ENCODE assay signal across 23 mouse cellular contexts in genomic region chr3:90459727-90460126, GRCm38 (mm10). TPM values are rescaled to one million over a fixed set of nuclear protein-coding genes. Genes with fewer than 3 reads are reported as not detected.
"Had no signal": no experiment of that assay in that cellular context is flagged by ENCODE, and none has a peak within 500 bp of the region (broad histone marks: within the 10 kb centered on the region; RNA-seq: fewer than 3 reads in every experiment).

No protein-coding gene starts in this region.

- H3K4me2 ChIP-seq: heart, embryonic 12.5 days; hindbrain, embryonic 13.5 days; hindbrain, embryonic 15.5 days; kidney, embryonic 15.5 days; limb, embryonic 13.5 days; limb, embryonic 15.5 days; liver, embryonic 12.5 days had no signal

- H3K4me3 ChIP-seq: heart, embryonic 12.5 days; hindbrain, embryonic 13.5 days; hindbrain, embryonic 15.5 days; kidney, embryonic 15.5 days; limb, embryonic 13.5 days; limb, embryonic 15.5 days; liver, embryonic 12.5 days had no signal

- DNase-seq: gastrocnemius, postnatal 14 days; gastrocnemius, postnatal 36 days; heart, adult 18-20 months; heart, postnatal 10 days; heart, postnatal 36 days; kidney, adult 11 months; kidney, adult 9 months; kidney, postnatal 14 days; layer of hippocampus, adult 9-11 months; layer of hippocampus, postnatal 36 days; left cerebral cortex, postnatal 4 days had no signal

- H3K9me3 ChIP-seq: heart, embryonic 12.5 days; hindbrain, embryonic 13.5 days; hindbrain, embryonic 15.5 days; kidney, embryonic 15.5 days; limb, embryonic 13.5 days; limb, embryonic 15.5 days; liver, embryonic 12.5 days had no signal

- H3K36me3 ChIP-seq: heart, embryonic 12.5 days; hindbrain, embryonic 13.5 days; hindbrain, embryonic 15.5 days; kidney, embryonic 15.5 days; limb, embryonic 13.5 days; limb, embryonic 15.5 days; liver, embryonic 12.5 days had no signal

- H3K9ac ChIP-seq: heart, embryonic 12.5 days; hindbrain, embryonic 13.5 days; hindbrain, embryonic 15.5 days; kidney, embryonic 15.5 days; limb, embryonic 13.5 days; limb, embryonic 15.5 days; liver, embryonic 12.5 days; liver, embryonic 14.5 days had no signal

- ATAC-seq: hindbrain, postnatal 0 days; intestine, embryonic 16.5 days; liver, embryonic 12.5 days had no signal

- H3K4me1 ChIP-seq: hindbrain, embryonic 13.5 days had no signal

- H3K27ac ChIP-seq: hindbrain, embryonic 13.5 days; hindbrain, embryonic 15.5 days; hindbrain, postnatal 0 days; kidney, embryonic 15.5 days; kidney, postnatal 0 days; limb, embryonic 13.5 days; limb, embryonic 15.5 days; liver, embryonic 12.5 days; liver, embryonic 14.5 days had no signal

RNA-seq across cellular contexts. Expression of gene Npr1, which starts 5.9 kb away (rescaled TPM):
- total RNA-seq: hematopoietic stem cell, adult 5-6 weeks had no signal
